Mouse (Mus musculus): ENCODE data around the gene Wnt3a. TPM values are rescaled to one million over a fixed set of nuclear protein-coding genes. Genes with fewer than 3 reads are reported as not detected.
"Not testable (repeated sequence)": the region's sequence is repeated elsewhere in the genome, so short reads cannot be mapped to it uniquely, and the experiment has no call there.

Wnt3a gene
- polyA plus RNA-seq, 1 experiment from 2014 or later: 0.35 TPM

- H3K9ac ChIP-seq (replicated peaks; ENCODE audit: low read depth, low read length): no peak overlapping the region
- peaks cover 4% of the 10 kb centered on the region; the same call in 1 of the 2 replicates for H3K36me3 ChIP-seq (ENCODE audit: control insufficient read depth, insufficient read depth)
- no peak for ATAC-seq
- no peaks in the 10 kb centered on the region for H3K9me3 ChIP-seq (ENCODE audit: control insufficient read depth, low read length)
- no peaks in the 10 kb centered on the region for H3K27me3 ChIP-seq (replicated peaks; ENCODE audit: control insufficient read depth, insufficient read depth, low read length)
- no peak overlapping the region for H3K4me2 ChIP-seq (ENCODE audit: low read length)
- peaks cover 5% of the 10 kb centered on the region for H3K4me1 ChIP-seq (replicated peaks; ENCODE audit: control insufficient read depth, insufficient read depth, low read length)
- H3K27ac ChIP-seq (ENCODE audit: low read length): no peak overlapping the region
- H3K4me3 ChIP-seq (replicated peaks; ENCODE audit: low read length): no peak overlapping the region
These were observed 71.5 kb downstream of the Wnt3a start for GRCm38 (mm10) chr11:59219064-59219463.

DNA sequence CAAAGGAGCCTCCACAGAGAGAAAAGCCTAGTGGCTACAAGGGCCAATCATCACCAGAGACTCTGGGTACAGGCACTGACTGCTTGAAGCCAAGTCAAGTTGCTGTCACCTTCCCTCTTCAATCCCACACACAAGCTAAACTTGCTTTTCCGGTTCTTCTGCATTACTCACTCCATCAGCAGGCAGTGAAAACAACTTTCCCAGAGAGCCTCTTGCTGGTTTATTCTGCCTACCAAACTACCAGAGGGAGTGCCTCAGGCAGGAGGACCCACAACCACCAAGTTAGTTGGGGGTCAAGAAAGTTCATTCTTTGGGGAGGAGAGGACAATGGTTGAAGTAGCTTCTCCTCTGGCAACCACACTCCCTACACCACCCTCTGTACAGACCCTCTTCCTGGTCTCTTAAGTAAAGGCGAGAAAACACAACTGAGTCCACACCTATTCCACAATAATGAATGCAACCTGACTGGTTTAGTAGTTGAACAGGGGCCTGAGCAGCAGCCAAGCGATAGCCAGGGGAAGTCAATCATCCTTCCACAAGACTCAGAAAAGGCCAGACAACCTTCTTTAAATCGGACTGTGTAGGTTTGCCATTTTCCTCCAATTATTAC is 72.1 kb downstream of the Wnt3a start:
- 91% methylated on average over 4 of the region's 4 CpGs for WGBS
- no peak for ATAC-seq
- Histone ChIP-seq H3K27me3 (replicated peaks; ENCODE audit: control insufficient read depth, insufficient read depth, low read length) (no peaks in the 10 kb centered on the region), H3K27ac (ENCODE audit: low read length) (no peak overlapping the region), H3K4me3 (replicated peaks; ENCODE audit: low read length) (no peak overlapping the region), H3K36me3 (ENCODE audit: control insufficient read depth, insufficient read depth) (peaks cover 4% of the 10 kb centered on the region; the same call in 1 of the 2 replicates), H3K9me3 (ENCODE audit: control insufficient read depth, low read length) (no peaks in the 10 kb centered on the region), H3K9ac (replicated peaks; ENCODE audit: low read depth, low read length) (no peak overlapping the region), H3K4me1 (replicated peaks; ENCODE audit: control insufficient read depth, insufficient read depth, low read length) (peaks cover 5% of the 10 kb centered on the region), H3K4me2 (ENCODE audit: low read length) (no peak overlapping the region)

- Histone ChIP-seq H3K9me3 (ENCODE audit: control insufficient read depth, low read length) (no peaks in the 10 kb centered on the region), H3K4me2 (ENCODE audit: low read length) (no peak overlapping the region), H3K36me3 (ENCODE audit: control insufficient read depth, insufficient read depth) (peaks cover 8% of the 10 kb centered on the region; the same call in 1 of the 2 replicates), H3K4me1 (replicated peaks; ENCODE audit: control insufficient read depth, insufficient read depth, low read length) (peaks cover 5% of the 10 kb centered on the region), H3K27me3 (replicated peaks; ENCODE audit: control insufficient read depth, insufficient read depth, low read length) (no peaks in the 10 kb centered on the region), H3K4me3 (replicated peaks; ENCODE audit: low read length) (no peak overlapping the region), H3K9ac (replicated peaks; ENCODE audit: low read depth, low read length) (no peak overlapping the region), H3K27ac (ENCODE audit: low read length) (peak overlapping the region; percentile 5)
- WGBS: 67% methylated on average over 3 of the region's 3 CpGs
- peak; percentile 79 for ATAC-seq
These were observed 73.6 kb downstream of the Wnt3a start for GRCm38 (mm10) chr11:59216955-59217354.

- ATAC-seq: no peak
- Histone ChIP-seq H3K36me3 (ENCODE audit: control insufficient read depth, insufficient read depth) (peaks cover 16% of the 10 kb centered on the region), H3K27ac (ENCODE audit: low read length) (no peak overlapping the region)
These were observed 77.6 kb downstream of the Wnt3a start for GRCm38 (mm10) chr11:59212892-59213494.

GRCm38 (mm10) chr11:59212320-59212719 is 78.2 kb downstream of the Wnt3a start:
- Histone ChIP-seq H3K4me1 (replicated peaks; ENCODE audit: control insufficient read depth, insufficient read depth, low read length) (peaks cover 27% of the 10 kb centered on the region), H3K36me3 (ENCODE audit: control insufficient read depth, insufficient read depth) (peaks cover 16% of the 10 kb centered on the region)
- WGBS: 90% methylated on average over 12 of the region's 12 CpGs
- not testable (repeated sequence) for H3K4me3 ChIP-seq (replicated peaks; ENCODE audit: low read length); H3K27ac ChIP-seq (ENCODE audit: low read length); H3K9me3 ChIP-seq (ENCODE audit: control insufficient read depth, low read length); H3K9ac ChIP-seq (replicated peaks; ENCODE audit: low read depth, low read length); H3K27me3 ChIP-seq (replicated peaks; ENCODE audit: control insufficient read depth, insufficient read depth, low read length); H3K4me2 ChIP-seq (ENCODE audit: low read length); ATAC-seq

More at GRCm38 (mm10) chr11:59212892-59213494, 77.6 kb downstream of the Wnt3a start:
- Histone ChIP-seq H3K9me3 (ENCODE audit: control insufficient read depth, low read length) (no peaks in the 10 kb centered on the region), H3K4me3 (replicated peaks; ENCODE audit: low read length) (no peak overlapping the region), H3K4me1 (replicated peaks; ENCODE audit: control insufficient read depth, insufficient read depth, low read length) (peaks cover 22% of the 10 kb centered on the region), H3K4me2 (ENCODE audit: low read length) (no peak overlapping the region), H3K27me3 (replicated peaks; ENCODE audit: control insufficient read depth, insufficient read depth, low read length) (no peaks in the 10 kb centered on the region), H3K9ac (replicated peaks; ENCODE audit: low read depth, low read length) (no peak overlapping the region)
- 89% methylated on average over 12 of the region's 12 CpGs for WGBS

DNA sequence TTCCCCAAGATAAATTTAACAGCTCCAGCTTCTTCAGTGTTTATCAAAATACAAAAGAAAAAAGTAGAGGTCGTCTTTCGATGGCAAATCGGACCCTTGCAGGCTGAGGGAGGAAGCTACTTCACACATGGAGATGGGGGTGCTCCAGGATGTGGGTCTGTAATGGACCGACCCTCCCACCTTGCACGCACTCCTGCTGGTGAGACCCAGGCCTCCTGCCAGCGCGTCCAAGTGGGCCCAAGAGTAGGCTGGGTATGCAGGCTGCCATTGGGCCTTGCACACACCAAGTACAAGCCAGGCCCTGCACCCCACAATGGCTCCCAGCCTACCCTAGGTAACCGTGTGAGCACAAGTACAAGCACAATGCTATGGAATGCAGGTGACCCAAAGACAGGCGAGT is 79.0 kb downstream of the Wnt3a start:
- H3K4me2 ChIP-seq (ENCODE audit: low read length); H3K27me3 ChIP-seq (replicated peaks; ENCODE audit: control insufficient read depth, insufficient read depth, low read length); H3K27ac ChIP-seq (ENCODE audit: low read length); H3K9me3 ChIP-seq (ENCODE audit: control insufficient read depth, low read length); ATAC-seq; H3K9ac ChIP-seq (replicated peaks; ENCODE audit: low read depth, low read length); H3K4me3 ChIP-seq (replicated peaks; ENCODE audit: low read length): not testable (repeated sequence)
- 88% methylated on average over 9 of the region's 9 CpGs for WGBS
- Histone ChIP-seq H3K4me1 (replicated peaks; ENCODE audit: control insufficient read depth, insufficient read depth, low read length) (peaks cover 23% of the 10 kb centered on the region), H3K36me3 (ENCODE audit: control insufficient read depth, insufficient read depth) (peaks cover 16% of the 10 kb centered on the region)

GRCm38 (mm10) chr11:59210020-59210419 is 80.5 kb downstream of the Wnt3a start:
- Histone ChIP-seq H3K9ac (replicated peaks; ENCODE audit: low read depth, low read length) (no peak overlapping the region), H3K27me3 (replicated peaks; ENCODE audit: control insufficient read depth, insufficient read depth, low read length) (no peaks in the 10 kb centered on the region), H3K4me3 (replicated peaks; ENCODE audit: low read length) (no peak overlapping the region), H3K36me3 (ENCODE audit: control insufficient read depth, insufficient read depth) (peaks cover 21% of the 10 kb centered on the region), H3K4me1 (replicated peaks; ENCODE audit: control insufficient read depth, insufficient read depth, low read length) (peaks cover 23% of the 10 kb centered on the region), H3K27ac (ENCODE audit: low read length) (no peak overlapping the region), H3K9me3 (ENCODE audit: control insufficient read depth, low read length) (no peaks in the 10 kb centered on the region), H3K4me2 (ENCODE audit: low read length) (no peak overlapping the region)
- 88% methylated on average over 4 of the region's 4 CpGs for WGBS
- no peak for ATAC-seq

DNA sequence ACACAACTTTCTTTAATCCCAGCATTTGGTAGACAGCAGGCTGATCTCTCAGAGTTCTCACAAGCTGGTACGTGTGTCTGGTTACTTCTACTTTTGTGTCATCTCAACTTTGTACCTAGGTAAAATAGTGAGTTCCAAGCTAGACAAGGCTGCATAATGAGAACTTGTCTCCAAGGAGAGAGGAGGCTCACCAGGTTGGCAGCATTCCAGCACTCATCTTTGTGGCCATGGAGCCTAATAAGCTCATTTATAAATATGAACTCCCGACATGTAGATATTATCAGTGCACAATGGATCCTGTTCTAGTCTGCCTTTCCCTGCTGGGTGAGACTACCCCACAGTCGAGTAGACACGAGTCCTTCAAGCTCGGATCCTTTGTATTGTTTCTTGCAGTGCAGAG is 81.0 kb downstream of the Wnt3a start:
- no peak overlapping the region for H3K9ac ChIP-seq (replicated peaks; ENCODE audit: low read depth, low read length)
- no peaks in the 10 kb centered on the region for H3K27me3 ChIP-seq (replicated peaks; ENCODE audit: control insufficient read depth, insufficient read depth, low read length)
- H3K4me3 ChIP-seq (replicated peaks; ENCODE audit: low read length): no peak overlapping the region
- no peaks in the 10 kb centered on the region for H3K9me3 ChIP-seq (ENCODE audit: control insufficient read depth, low read length)
- peak overlapping the region; percentile 18; the same call in 1 of the 2 replicates for H3K27ac ChIP-seq (ENCODE audit: low read length)
- WGBS: 56% methylated on average over 5 of the region's 5 CpGs
- no peak overlapping the region; the same call in 1 of the 2 replicates for H3K4me2 ChIP-seq (ENCODE audit: low read length)
- H3K4me1 ChIP-seq (replicated peaks; ENCODE audit: control insufficient read depth, insufficient read depth, low read length): peaks cover 23% of the 10 kb centered on the region
- peaks cover 21% of the 10 kb centered on the region for H3K36me3 ChIP-seq (ENCODE audit: control insufficient read depth, insufficient read depth)
- no peak for ATAC-seq

DNA sequence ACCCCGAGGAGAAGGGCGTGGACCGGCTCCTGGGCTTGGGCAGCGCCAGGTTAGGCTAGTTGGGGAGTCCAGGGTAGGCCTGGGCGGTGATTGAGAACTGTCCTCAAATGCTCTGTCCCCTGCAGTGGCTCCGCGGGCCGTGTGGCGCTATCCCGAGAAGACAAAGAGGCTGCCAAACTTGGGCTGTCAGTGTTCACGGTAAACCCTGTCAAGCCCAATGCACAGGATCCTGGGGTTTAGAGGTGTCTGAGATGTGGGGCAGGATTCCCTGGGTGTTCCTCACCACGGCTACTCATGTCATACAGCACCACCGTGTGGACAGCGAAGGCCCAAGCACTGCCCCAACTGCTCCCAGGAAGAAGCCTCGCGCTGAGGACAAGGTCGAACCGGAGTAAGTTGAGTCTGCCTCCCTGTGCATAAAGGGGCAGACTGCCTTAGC is 81.5 kb downstream of the Wnt3a start:
- peaks cover 24% of the 10 kb centered on the region for H3K36me3 ChIP-seq (ENCODE audit: control insufficient read depth, insufficient read depth)
- no peak overlapping the region for H3K27ac ChIP-seq (ENCODE audit: low read length)
- peak overlapping the region; percentile 89 for H3K4me2 ChIP-seq (ENCODE audit: low read length)
- 10% methylated on average over 18 of the region's 18 CpGs for WGBS
- H3K9me3 ChIP-seq (ENCODE audit: control insufficient read depth, low read length): no peaks in the 10 kb centered on the region
- H3K9ac ChIP-seq (replicated peaks; ENCODE audit: low read depth, low read length): peak overlapping the region; percentile 91
- peaks cover 23% of the 10 kb centered on the region for H3K4me1 ChIP-seq (replicated peaks; ENCODE audit: control insufficient read depth, insufficient read depth, low read length)
- H3K4me3 ChIP-seq (replicated peaks; ENCODE audit: low read length): peak overlapping the region; percentile 100
- ATAC-seq: peak; percentile 24
- no peaks in the 10 kb centered on the region for H3K27me3 ChIP-seq (replicated peaks; ENCODE audit: control insufficient read depth, insufficient read depth, low read length)
